Mouse (Mus musculus): ENCODE data around the gene Axin2. TPM values are rescaled to one million over a fixed set of nuclear protein-coding genes. Genes with fewer than 3 reads are reported as not detected.
"Not testable (repeated sequence)": the region's sequence is repeated elsewhere in the genome, so short reads cannot be mapped to it uniquely, and the experiment has no call there.

Axin2 gene
- 5.9 and 8.4 TPM in 2 replicates for polyA plus RNA-seq (2015; fragmentation: Nextera tagmentation; extraction: Ambion mirVana)

DNA sequence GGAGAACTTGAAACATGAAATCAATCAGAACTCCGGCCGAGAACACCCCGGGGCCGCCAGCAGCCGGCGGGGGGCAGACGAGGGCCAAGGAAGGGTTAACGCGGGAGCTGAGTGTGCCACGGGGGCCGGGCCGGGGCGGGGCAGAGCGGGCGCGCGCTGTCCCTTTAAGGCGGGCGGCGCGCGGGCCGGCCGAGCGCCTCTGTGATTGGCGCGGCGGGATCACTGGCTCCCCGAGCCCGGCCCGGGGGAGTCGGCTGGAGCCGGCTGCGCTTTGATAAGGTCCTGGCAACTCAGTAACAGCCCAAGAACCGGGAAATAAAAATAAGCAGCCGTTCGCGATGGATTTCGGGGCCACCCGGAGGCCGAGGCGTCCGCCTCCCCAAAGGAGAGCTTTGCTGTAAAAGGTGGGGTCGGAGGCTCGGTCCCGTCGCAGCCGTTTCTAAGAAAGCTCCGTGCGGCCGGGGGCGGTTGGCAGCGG lies at the start of gene Axin2:
TSS of gene Axin2 (plus strand) at position 192 of the 478 bp plus-strand sequence.
- peak within 1 kb of the TSS; percentile 94 for H3K4me3 ChIP-seq (replicated peaks; ENCODE audit: low read length)

DNA sequence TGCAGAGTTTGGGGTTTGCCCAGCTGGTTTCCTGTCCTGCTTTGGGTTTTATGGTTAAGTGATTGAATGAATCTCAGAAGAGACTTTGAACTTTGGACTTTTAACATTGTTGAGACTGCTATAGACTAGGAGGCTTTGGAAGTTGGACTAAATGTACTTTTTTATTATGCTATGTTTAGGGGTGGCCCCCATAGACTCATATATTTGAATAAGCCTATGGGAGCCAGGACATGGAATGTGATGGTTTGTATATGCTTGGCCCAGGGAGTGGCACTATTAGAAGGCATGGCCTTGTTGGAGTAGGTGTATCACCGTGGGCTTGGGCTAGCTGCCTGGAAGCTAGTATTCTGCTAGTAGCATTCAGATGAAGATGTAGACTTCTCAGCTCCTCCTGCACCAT lies 48.9 kb upstream of the Axin2 start:
- WGBS = 85% methylated on average over 1 of the region's 1 CpGs
- H3K4me1 ChIP-seq (replicated peaks; ENCODE audit: control insufficient read depth, insufficient read depth, low read length); H3K36me3 ChIP-seq (ENCODE audit: control insufficient read depth, insufficient read depth); H3K27ac ChIP-seq (ENCODE audit: low read length); ATAC-seq; H3K4me3 ChIP-seq (replicated peaks; ENCODE audit: low read length); H3K9ac ChIP-seq (replicated peaks; ENCODE audit: low read depth, low read length); H3K27me3 ChIP-seq (replicated peaks; ENCODE audit: control insufficient read depth, insufficient read depth, low read length); H3K9me3 ChIP-seq (ENCODE audit: control insufficient read depth, low read length); H3K4me2 ChIP-seq (ENCODE audit: low read length): not testable (repeated sequence)

More for the DNA sequence above, at the start of gene Axin2:
- Histone ChIP-seq H3K27me3 (replicated peaks; ENCODE audit: control insufficient read depth, insufficient read depth, low read length) (no peaks in the 10 kb centered on the region), H3K4me1 (replicated peaks; ENCODE audit: control insufficient read depth, insufficient read depth, low read length) (peaks cover 50% of the 10 kb centered on the region), H3K27ac (ENCODE audit: low read length) (peak within 1 kb of the TSS; percentile 100), H3K9ac (replicated peaks; ENCODE audit: low read depth, low read length) (peak within 1 kb of the TSS; percentile 94), H3K36me3 (ENCODE audit: control insufficient read depth, insufficient read depth) (no peaks in the 10 kb centered on the region), H3K4me2 (ENCODE audit: low read length) (peak within 1 kb of the TSS; percentile 95), H3K9me3 (ENCODE audit: control insufficient read depth, low read length) (no peaks in the 10 kb centered on the region)
- ATAC-seq = peak; percentile 94
- WGBS = under 1% methylated on average over 52 of the region's 53 CpGs

DNA sequence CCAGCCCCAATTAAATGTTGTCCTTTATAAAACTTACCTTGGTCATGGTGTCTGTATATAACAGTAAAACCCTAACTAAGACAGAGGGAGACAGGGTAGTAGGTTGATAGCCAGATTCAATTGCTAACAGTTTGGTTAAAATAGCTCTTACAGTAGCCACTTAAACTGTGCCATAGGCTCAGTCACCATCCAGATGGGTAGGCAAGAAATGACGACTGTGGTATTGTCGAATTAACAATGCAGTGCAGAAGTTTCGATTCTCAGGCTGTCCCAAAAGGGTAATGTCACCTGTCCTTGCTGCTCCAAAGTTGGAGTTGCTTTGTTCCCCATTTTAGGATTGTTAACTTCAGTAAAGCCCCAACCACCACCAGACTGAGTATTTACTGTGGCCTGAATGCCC lies 48.4 kb upstream of the Axin2 start:
- no peak for ATAC-seq
- Histone ChIP-seq H3K27ac (ENCODE audit: low read length) (no peak overlapping the region), H3K4me1 (replicated peaks; ENCODE audit: control insufficient read depth, insufficient read depth, low read length) (no peaks in the 10 kb centered on the region), H3K4me3 (replicated peaks; ENCODE audit: low read length) (no peak overlapping the region), H3K27me3 (replicated peaks; ENCODE audit: control insufficient read depth, insufficient read depth, low read length) (no peaks in the 10 kb centered on the region), H3K36me3 (ENCODE audit: control insufficient read depth, insufficient read depth) (no peaks in the 10 kb centered on the region), H3K4me2 (ENCODE audit: low read length) (no peak overlapping the region), H3K9ac (replicated peaks; ENCODE audit: low read depth, low read length) (no peak overlapping the region), H3K9me3 (ENCODE audit: control insufficient read depth, low read length) (no peaks in the 10 kb centered on the region)
- WGBS = 86% methylated on average over 3 of the region's 3 CpGs

DNA sequence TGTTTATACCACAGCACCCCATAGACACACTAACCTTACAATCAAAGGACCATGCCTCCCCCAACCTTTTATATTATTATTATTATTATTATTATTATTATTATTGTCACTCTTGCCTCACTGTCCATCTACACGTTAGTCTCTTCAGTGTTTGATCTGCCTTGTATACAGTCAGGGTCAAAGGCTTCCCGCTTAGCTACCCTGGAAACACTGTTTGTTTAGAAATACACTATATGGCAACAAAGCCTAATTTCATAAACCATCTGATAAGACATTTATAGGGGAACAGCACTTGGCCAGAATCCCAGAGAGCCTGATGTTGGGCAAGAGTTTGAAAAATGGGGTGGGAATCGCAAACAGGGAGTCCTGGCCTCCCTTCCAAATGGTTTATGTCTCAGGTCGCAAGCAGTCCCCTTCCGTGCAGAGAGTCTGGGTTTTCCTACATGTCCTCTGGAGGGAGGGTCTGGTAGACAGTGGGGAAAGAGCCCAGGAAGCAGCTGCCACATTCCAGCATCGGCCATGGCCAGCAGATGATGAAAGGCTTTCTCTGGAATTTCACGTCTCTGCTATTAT lies 43.4 kb upstream of the Axin2 start:
- no peak overlapping the region for H3K4me2 ChIP-seq (ENCODE audit: low read length)
- ATAC-seq = no peak
- H3K4me3 ChIP-seq (replicated peaks; ENCODE audit: low read length) = no peak overlapping the region
- H3K4me1 ChIP-seq (replicated peaks; ENCODE audit: control insufficient read depth, insufficient read depth, low read length) = no peaks in the 10 kb centered on the region
- H3K9me3 ChIP-seq (ENCODE audit: control insufficient read depth, low read length) = no peaks in the 10 kb centered on the region
- no peak overlapping the region for H3K9ac ChIP-seq (replicated peaks; ENCODE audit: low read depth, low read length)
- no peak overlapping the region for H3K27ac ChIP-seq (ENCODE audit: low read length)
- no peaks in the 10 kb centered on the region for H3K36me3 ChIP-seq (ENCODE audit: control insufficient read depth, insufficient read depth)
- WGBS = 80% methylated on average over 7 of the region's 7 CpGs
- no peaks in the 10 kb centered on the region for H3K27me3 ChIP-seq (replicated peaks; ENCODE audit: control insufficient read depth, insufficient read depth, low read length)

DNA sequence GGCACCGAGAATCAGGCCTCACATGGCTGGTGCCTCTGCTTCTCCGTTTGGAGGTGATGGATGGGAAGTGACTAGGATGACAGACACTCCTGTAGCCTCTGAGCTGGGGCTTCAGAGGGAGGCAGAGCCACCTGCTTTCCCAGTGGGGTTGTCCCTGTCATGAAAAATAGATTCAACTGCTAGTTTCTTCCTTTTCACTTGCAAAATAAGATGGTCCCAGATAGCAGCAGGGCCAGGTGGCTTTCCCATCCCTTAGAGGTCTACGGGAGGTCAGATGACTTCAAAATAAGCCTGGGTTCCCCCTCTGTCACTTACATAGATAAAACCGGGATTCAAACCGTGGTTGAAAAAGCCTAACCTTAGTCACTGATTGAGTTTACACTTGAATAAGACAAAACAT lies 42.6 kb upstream of the Axin2 start:
- Histone ChIP-seq H3K4me3 (replicated peaks; ENCODE audit: low read length) (no peak overlapping the region), H3K27ac (ENCODE audit: low read length) (no peak overlapping the region), H3K4me2 (ENCODE audit: low read length) (no peak overlapping the region), H3K9ac (replicated peaks; ENCODE audit: low read depth, low read length) (no peak overlapping the region), H3K4me1 (replicated peaks; ENCODE audit: control insufficient read depth, insufficient read depth, low read length) (no peaks in the 10 kb centered on the region), H3K9me3 (ENCODE audit: control insufficient read depth, low read length) (no peaks in the 10 kb centered on the region), H3K36me3 (ENCODE audit: control insufficient read depth, insufficient read depth) (no peaks in the 10 kb centered on the region), H3K27me3 (replicated peaks; ENCODE audit: control insufficient read depth, insufficient read depth, low read length) (no peaks in the 10 kb centered on the region)
- no peak for ATAC-seq
- WGBS = 90% methylated on average over 5 of the region's 5 CpGs

DNA sequence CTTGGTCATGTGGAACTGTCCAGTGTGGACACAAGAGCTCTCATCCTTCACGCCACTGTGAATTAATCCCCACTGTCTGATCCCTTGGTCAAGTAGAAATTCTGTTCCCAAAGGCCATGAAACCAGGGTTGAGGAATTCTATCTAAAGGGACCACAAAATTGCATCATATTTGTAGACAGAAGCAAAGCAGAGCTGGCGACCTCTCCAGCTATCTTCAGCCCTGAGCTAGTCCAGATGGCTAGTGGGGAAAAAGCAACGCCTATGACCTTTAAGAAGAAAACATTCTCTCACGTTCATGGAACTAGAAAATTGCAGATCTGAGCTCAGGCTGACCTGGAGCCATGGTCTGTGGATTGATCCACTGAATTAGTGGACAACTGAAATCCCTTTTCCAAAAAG lies 39.6 kb upstream of the Axin2 start:
- Histone ChIP-seq H3K27me3 (replicated peaks; ENCODE audit: control insufficient read depth, insufficient read depth, low read length) (no peaks in the 10 kb centered on the region), H3K9ac (replicated peaks; ENCODE audit: low read depth, low read length) (no peak overlapping the region), H3K4me2 (ENCODE audit: low read length) (no peak overlapping the region), H3K36me3 (ENCODE audit: control insufficient read depth, insufficient read depth) (no peaks in the 10 kb centered on the region), H3K4me1 (replicated peaks; ENCODE audit: control insufficient read depth, insufficient read depth, low read length) (no peaks in the 10 kb centered on the region), H3K4me3 (replicated peaks; ENCODE audit: low read length) (no peak overlapping the region), H3K9me3 (ENCODE audit: control insufficient read depth, low read length) (no peaks in the 10 kb centered on the region), H3K27ac (ENCODE audit: low read length) (no peak overlapping the region)
- ATAC-seq = no peak
- 82% methylated on average over 4 of the region's 4 CpGs for WGBS

DNA sequence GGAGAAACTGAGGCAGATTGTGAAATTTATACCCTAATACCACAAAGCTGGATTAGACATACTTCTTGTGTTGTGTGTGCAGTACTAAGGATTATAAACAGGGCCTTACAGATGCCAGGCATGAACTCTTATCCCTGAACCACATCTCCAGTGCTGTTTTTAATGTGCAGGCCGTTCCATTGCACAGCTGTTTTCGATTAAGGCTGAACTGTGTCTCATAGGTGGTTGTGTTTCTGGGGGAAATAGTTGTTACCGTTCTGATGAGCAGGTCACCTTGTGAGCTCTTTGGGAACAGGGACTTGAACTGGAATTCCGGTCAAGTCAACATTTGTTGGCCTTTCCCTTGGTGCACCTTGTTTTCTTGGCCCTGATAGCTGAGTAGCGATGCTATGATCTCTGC lies 38.5 kb upstream of the Axin2 start:
- H3K4me2 ChIP-seq (ENCODE audit: low read length) = no peak overlapping the region
- ATAC-seq = no peak
- no peaks in the 10 kb centered on the region for H3K36me3 ChIP-seq (ENCODE audit: control insufficient read depth, insufficient read depth)
- H3K4me1 ChIP-seq (replicated peaks; ENCODE audit: control insufficient read depth, insufficient read depth, low read length) = no peaks in the 10 kb centered on the region
- no peaks in the 10 kb centered on the region for H3K9me3 ChIP-seq (ENCODE audit: control insufficient read depth, low read length)
- no peak overlapping the region for H3K4me3 ChIP-seq (replicated peaks; ENCODE audit: low read length)
- H3K27ac ChIP-seq (ENCODE audit: low read length) = no peak overlapping the region
- WGBS = 93% methylated on average over 5 of the region's 5 CpGs
- no peak overlapping the region for H3K9ac ChIP-seq (replicated peaks; ENCODE audit: low read depth, low read length)
- no peaks in the 10 kb centered on the region for H3K27me3 ChIP-seq (replicated peaks; ENCODE audit: control insufficient read depth, insufficient read depth, low read length)

DNA sequence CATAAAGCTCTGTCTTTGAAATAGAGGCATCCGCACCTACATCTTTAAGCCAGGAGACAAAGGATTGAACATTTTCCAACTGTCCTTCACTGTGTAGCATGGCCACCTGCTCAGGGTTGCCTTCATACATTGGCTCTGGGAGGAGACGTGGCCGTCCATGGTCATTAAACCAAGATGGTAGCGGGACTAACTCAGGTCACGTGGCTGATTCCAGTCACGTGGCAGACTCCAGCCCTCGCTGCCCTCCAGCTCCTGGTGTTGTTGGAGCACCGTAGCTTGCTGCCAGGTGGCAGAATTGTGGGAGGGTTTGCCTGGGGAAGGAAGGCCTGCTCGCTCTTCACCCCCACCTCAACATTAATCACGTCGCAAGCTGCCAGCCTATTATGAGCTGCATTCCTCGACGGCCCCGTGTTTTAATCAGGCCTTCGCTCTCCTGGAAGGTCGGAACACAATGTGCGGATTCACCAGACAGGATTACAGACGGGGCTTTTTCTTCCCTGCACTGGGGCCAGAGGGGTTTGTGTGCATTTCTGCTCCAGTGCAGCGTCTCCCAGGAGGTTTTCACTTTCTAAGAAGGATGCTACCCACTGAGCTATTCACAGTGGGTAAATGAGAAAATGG lies 34.8 kb upstream of the Axin2 start:
- H3K27ac ChIP-seq (ENCODE audit: low read length) = no peak overlapping the region
- WGBS = 20% methylated on average over 19 of the region's 19 CpGs
- peaks cover 3% of the 10 kb centered on the region for H3K4me1 ChIP-seq (replicated peaks; ENCODE audit: control insufficient read depth, insufficient read depth, low read length)
- H3K9me3 ChIP-seq (ENCODE audit: control insufficient read depth, low read length) = no peaks in the 10 kb centered on the region
- no peaks in the 10 kb centered on the region for H3K36me3 ChIP-seq (ENCODE audit: control insufficient read depth, insufficient read depth)
- ATAC-seq = no peak
- H3K4me3 ChIP-seq (replicated peaks; ENCODE audit: low read length) = no peak overlapping the region
- no peak overlapping the region for H3K4me2 ChIP-seq (ENCODE audit: low read length)
- H3K9ac ChIP-seq (replicated peaks; ENCODE audit: low read depth, low read length) = no peak overlapping the region
- no peaks in the 10 kb centered on the region for H3K27me3 ChIP-seq (replicated peaks; ENCODE audit: control insufficient read depth, insufficient read depth, low read length)

DNA sequence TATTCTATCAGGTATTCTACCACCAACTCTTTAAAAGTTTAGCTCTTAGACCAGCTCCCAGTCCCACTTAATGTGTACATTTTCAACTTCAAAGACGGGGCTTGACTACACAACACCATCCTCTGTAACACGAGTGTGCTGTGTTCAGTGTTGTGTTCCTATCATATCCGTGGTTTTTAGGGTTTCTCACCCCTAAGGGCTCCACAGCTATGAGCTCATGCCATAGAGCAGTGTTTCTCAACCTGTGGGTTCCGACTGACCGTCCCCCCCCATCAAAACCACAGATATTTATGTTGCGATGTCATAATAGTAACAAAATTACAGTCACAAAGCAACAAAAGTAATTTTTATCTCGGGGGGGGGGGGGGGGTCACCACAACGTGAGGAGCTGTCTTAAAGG lies 34.1 kb upstream of the Axin2 start:
- Histone ChIP-seq H3K27me3 (replicated peaks; ENCODE audit: control insufficient read depth, insufficient read depth, low read length) (no peaks in the 10 kb centered on the region), H3K4me2 (ENCODE audit: low read length) (no peak overlapping the region), H3K4me3 (replicated peaks; ENCODE audit: low read length) (no peak overlapping the region), H3K9me3 (ENCODE audit: control insufficient read depth, low read length) (no peaks in the 10 kb centered on the region), H3K27ac (ENCODE audit: low read length) (no peak overlapping the region), H3K9ac (replicated peaks; ENCODE audit: low read depth, low read length) (no peak overlapping the region), H3K36me3 (ENCODE audit: control insufficient read depth, insufficient read depth) (no peaks in the 10 kb centered on the region), H3K4me1 (replicated peaks; ENCODE audit: control insufficient read depth, insufficient read depth, low read length) (peaks cover 9% of the 10 kb centered on the region)
- no peak for ATAC-seq
- 63% methylated on average over 8 of the region's 8 CpGs for WGBS

Measured in forebrain, embryonic 16.5 days (tissue).